Mouse (Mus musculus): ENCODE data around the gene Slc16a11. TPM values are rescaled to one million over a fixed set of nuclear protein-coding genes. Genes with fewer than 3 reads are reported as not detected.

The Slc16a11 gene
- total RNA-seq, 2 experiments from 2014 or later, result not detected

- no peak for ATAC-seq (replicated peaks; ENCODE audit: low FRiP score, poor library complexity, severe bottlenecking)
These were observed 14.2 kb upstream of the Slc16a11 start for GRCm38 (mm10) chr11:70198332-70198731.

- ATAC-seq (replicated peaks; ENCODE audit: low FRiP score, poor library complexity, severe bottlenecking), result no peak
These were observed 13.4 kb upstream of the Slc16a11 start for GRCm38 (mm10) chr11:70199107-70199506.

- no peak for ATAC-seq (replicated peaks; ENCODE audit: low FRiP score, poor library complexity, severe bottlenecking)
These were observed 12.4 kb upstream of the Slc16a11 start for GRCm38 (mm10) chr11:70200036-70200608.

GRCm38 (mm10) chr11:70201691-70202090, 10.9 kb upstream of the Slc16a11 start:
- peak; percentile 85 for ATAC-seq (replicated peaks; ENCODE audit: low FRiP score, poor library complexity, severe bottlenecking)

GRCm38 (mm10) chr11:70206801-70207200, 5.8 kb upstream of the Slc16a11 start:
- no peak for ATAC-seq (replicated peaks; ENCODE audit: low FRiP score, poor library complexity, severe bottlenecking)

GRCm38 (mm10) chr11:70207283-70207682, 5.3 kb upstream of the Slc16a11 start:
- ATAC-seq (replicated peaks; ENCODE audit: low FRiP score, poor library complexity, severe bottlenecking), result no peak

- no peak for ATAC-seq (replicated peaks; ENCODE audit: low FRiP score, poor library complexity, severe bottlenecking)
These were observed 3.7 kb upstream of the Slc16a11 start for GRCm38 (mm10) chr11:70208778-70209388.

- ATAC-seq (replicated peaks; ENCODE audit: low FRiP score, poor library complexity, severe bottlenecking), result no peak
These were observed 1.9 kb upstream of the Slc16a11 start for GRCm38 (mm10) chr11:70210681-70211080.

- no peak for ATAC-seq (replicated peaks; ENCODE audit: low FRiP score, poor library complexity, severe bottlenecking)
These were observed 580 bp upstream of the Slc16a11 start for GRCm38 (mm10) chr11:70211972-70212371.

GRCm38 (mm10) chr11:70212896-70213295, 344 bp downstream of the Slc16a11 start:
- no peak for ATAC-seq (replicated peaks; ENCODE audit: low FRiP score, poor library complexity, severe bottlenecking)

- no peak for ATAC-seq (replicated peaks; ENCODE audit: low FRiP score, poor library complexity, severe bottlenecking)
These were observed 1.2 kb downstream of the Slc16a11 start for GRCm38 (mm10) chr11:70213736-70214135.

- no peak for ATAC-seq (replicated peaks; ENCODE audit: low FRiP score, poor library complexity, severe bottlenecking)
These were observed 1.8 kb downstream of the Slc16a11 start for GRCm38 (mm10) chr11:70214191-70214855.

- no peak for ATAC-seq (replicated peaks; ENCODE audit: low FRiP score, poor library complexity, severe bottlenecking)
These were observed 2.3 kb downstream of the Slc16a11 start for GRCm38 (mm10) chr11:70214856-70215209.

GRCm38 (mm10) chr11:70215301-70215700, 2.7 kb downstream of the Slc16a11 start:
- ATAC-seq (replicated peaks; ENCODE audit: low FRiP score, poor library complexity, severe bottlenecking), result no peak

GRCm38 (mm10) chr11:70216103-70216502, 3.6 kb downstream of the Slc16a11 start:
- no peak for ATAC-seq (replicated peaks; ENCODE audit: low FRiP score, poor library complexity, severe bottlenecking)

- no peak for ATAC-seq (replicated peaks; ENCODE audit: low FRiP score, poor library complexity, severe bottlenecking)
These were observed 5.5 kb downstream of the Slc16a11 start for GRCm38 (mm10) chr11:70218039-70218438.

- ATAC-seq (replicated peaks; ENCODE audit: low FRiP score, poor library complexity, severe bottlenecking), result no peak
These were observed 6.4 kb downstream of the Slc16a11 start for GRCm38 (mm10) chr11:70218741-70219470.

GRCm38 (mm10) chr11:70219873-70220272, 7.3 kb downstream of the Slc16a11 start:
- no peak for ATAC-seq (replicated peaks; ENCODE audit: low FRiP score, poor library complexity, severe bottlenecking)

- no peak for ATAC-seq (replicated peaks; ENCODE audit: low FRiP score, poor library complexity, severe bottlenecking)
These were observed 7.8 kb downstream of the Slc16a11 start for GRCm38 (mm10) chr11:70220323-70220722.

- ATAC-seq (replicated peaks; ENCODE audit: low FRiP score, poor library complexity, severe bottlenecking), result peak; percentile 74
These were observed 8.4 kb downstream of the Slc16a11 start, which contains the start of gene Slc16a13 for GRCm38 (mm10) chr11:70220731-70221602. Gene Slc16a13, minus strand, starts transcription at chr11:70221064.
